Mouse (Mus musculus) liver, postnatal 0 days (tissue): Measurements from ENCODE around the gene Slc7a14.

Source experiments
- CTCF ChIP-seq: sonication (generic); IDR thresholded peaks from 2 replicates; pipeline ENCODE4 v1.5.1; 2016; ENCODE audit warnings: antibody characterized with exemption, low read depth
- EP300 ChIP-seq: IDR thresholded peaks from 2 replicates; pipeline ENCODE4 v1.6.1; 2016; ENCODE audit warnings: antibody characterized with exemption, low read depth, mild to moderate bottlenecking

DNA sequence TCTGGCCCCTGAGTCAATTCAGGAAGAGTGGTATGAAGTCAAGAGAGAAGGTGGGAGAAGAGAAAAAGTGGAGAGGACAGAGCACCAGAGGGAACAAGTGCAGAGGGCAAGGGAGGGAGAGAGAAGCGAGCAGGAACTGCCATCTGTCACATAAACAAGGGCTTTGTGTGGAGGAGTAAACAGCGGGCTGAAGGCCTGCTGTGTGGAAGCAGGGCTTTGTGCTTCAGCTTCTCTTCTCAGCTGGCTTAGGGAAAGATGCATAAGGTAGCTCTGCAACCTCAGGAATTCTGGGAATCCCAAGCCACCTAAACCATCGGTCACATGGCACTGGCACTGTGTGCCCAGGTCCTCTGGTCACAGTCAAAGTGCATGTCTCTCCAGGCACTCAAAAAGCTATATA, 96.4 kb downstream of the Slc7a14 start:
- TF ChIP-seq EP300 (no peak), CTCF (no peak)
